Mouse (Mus musculus): ENCODE measurements around the gene Gc.
A peak's percentile ranks its signal among the peaks of the same experiment; 100 is the strongest.

Gene Gc

DNA sequence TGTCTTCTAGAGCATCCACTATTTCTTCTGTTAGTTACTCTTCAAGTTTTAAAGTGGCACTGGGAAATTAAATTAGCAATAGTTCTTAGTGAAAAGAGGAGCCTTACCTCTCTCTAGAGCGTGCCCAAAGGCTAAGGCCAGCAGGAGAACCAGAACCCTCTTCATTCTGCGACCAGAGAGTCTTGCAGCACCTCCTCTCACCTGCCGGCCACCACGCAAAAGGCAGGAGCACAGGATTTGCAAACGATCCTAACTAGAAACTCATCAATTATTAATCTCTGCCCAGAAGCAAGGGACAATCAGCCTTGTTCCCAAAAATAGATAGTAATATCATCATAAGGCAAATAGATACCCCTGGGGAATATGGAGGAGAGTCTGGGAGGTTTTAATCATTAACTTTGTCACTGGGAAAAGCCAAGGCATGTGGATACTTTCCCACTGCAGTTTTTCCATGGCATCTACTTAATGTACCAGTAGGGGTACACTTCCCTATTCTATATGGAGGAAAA, at the start of gene Gc:
Gene Gc, minus strand, starts transcription at position 345 of the 509 bp plus-strand sequence.
- no peak for DNase-seq

DNA sequence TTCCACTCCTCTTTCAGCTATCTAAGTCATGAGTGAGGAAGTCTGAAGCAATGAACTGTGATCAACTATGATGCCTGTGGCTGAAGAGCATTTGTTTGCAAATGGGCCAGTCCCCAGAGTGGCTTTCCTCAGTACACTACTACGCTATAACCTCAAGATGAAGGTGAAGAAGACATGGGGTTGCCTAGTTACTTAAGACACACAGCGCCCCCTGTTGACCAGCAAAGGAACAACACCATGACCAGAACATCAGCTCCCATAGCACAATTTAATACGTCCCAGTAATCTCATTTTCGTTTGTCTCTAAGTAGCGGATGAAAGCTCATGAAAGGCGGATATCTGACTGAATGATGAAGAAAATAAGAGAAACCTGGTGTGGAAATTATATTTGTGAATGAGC, 42.5 kb upstream of the Gc start:
- no peak for DNase-seq

- DNase-seq = no peak
Observed at GRCm38 (mm10) chr5:89492560-89492959, 34.9 kb upstream of the Gc start.

GRCm38 (mm10) chr5:89470483-89470882, 12.8 kb upstream of the Gc start:
- DNase-seq = no peak

GRCm38 (mm10) chr5:89467886-89468285, 10.2 kb upstream of the Gc start:
- DNase-seq = no peak

- DNase-seq = no peak
Observed at GRCm38 (mm10) chr5:89467045-89467444, 9.3 kb upstream of the Gc start.

DNA sequence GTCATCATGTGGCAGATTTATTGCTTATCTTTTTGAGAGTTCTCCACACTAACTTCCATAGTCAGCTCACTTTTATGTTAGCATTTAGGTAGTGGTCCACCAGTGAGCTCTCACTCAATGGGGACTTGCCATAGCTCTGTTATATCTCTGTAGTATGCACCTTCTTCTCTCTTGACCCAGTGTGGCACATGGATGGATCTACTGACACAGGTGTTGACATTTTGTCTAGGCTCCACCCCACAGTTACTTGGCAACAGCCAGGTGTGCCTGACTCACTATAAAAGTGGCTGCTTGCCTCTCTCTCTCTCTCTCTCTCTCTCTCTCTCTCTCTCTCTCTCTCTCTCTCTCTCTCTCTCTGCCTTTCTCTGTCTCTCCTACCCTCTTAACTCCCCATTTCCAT, 8.6 kb upstream of the Gc start:
- no peak for DNase-seq

DNA sequence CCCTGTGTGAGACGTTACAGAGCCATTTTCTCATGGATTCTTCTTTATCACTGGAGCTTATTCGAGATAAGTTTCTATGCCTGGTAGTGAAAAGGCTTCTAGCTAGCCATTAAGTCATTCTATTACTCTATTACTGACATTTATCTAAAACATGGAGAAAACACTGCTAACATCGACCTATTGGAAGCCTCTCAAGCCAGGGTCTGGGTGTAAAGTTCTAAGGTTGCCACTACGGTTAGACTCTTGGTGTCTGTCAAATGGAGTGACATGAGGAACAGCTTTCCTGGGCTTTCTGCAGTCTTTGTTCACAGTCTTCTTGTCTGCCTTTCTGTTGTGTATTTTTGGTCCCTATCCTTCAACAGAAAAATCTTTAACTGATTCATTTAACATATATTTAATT, 4.1 kb upstream of the Gc start:
- DNase-seq = no peak

GRCm38 (mm10) chr5:89459591-89459990, 1.9 kb upstream of the Gc start:
- DNase-seq = no peak

DNA sequence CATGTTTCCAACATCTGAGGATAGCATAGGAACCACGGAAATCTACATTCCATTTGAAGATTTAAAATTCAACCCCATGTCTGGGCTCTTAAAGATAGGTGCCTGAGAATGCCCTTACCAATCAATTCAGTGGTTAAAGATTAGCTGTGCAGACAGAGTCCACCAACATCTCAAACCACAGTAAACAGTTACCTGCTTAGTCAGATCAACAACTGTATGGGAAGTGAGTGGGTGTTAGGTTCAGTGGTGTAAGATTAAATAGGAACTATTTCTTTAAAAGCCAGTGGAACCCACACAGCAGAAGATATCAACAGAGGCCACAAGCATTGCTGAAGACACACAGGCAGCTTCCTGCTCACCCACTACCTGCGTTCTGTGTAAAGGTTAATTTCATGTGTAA, 1.3 kb upstream of the Gc start:
- DNase-seq = no peak

DNA sequence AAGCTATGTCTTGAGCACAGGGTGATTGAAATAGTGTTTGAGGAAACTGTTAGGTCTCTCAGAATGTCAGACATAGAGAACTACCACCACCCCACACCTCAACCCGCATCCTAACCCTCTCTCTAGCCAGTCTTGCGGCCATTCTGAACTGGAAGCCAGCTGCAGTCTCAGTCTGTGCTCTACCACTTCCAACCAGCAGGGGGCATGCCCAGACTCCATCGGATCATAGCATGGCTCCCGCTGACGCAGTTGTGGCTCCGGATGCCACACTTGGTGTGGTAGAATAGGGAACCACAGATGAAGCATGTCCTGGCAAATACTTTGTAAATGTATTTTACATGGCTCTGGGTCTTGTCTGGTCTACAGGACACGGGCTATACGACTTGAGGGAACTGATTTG, 2.2 kb downstream of the Gc start:
- no peak for DNase-seq

DNA sequence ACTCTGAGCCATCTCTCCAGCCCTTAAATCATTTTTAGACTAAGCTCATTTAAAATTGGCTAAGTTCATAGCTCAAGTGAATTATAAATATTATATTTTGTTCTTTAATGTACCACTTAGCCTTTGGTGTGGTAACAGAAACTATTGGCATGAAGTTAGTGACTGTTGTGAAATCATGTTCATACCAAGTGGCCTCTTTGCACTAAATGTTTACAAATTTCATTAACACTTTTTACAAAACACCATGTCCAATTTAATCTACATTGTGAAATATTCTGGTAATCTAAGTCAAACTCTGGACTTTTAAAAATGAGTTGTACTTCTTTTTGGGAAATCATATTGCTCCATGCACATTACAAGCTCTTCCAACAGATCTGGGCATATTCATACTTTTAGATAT, 6.9 kb downstream of the Gc start:
- no peak for DNase-seq

DNA sequence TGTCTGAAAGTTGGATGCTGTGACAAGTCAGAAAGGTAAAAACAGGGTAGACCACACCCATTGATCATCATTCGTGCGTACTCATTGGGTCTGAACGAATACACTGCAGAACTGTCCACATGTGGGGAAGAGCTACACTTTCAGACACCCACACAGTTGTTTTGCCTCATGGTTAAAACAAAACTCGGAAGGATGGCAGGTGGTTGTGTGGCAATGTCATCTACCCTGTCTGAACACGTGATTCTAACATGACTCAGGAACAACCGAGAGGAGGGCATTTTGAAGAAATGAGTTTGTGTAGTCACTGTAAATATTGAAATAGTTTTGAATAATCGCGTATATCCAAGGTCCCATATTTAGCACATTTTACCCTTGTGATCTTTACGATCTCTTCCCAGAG, 8.4 kb downstream of the Gc start:
- DNase-seq = no peak

- no peak for DNase-seq
Observed at GRCm38 (mm10) chr5:89447978-89448377, 9.7 kb downstream of the Gc start.

DNA sequence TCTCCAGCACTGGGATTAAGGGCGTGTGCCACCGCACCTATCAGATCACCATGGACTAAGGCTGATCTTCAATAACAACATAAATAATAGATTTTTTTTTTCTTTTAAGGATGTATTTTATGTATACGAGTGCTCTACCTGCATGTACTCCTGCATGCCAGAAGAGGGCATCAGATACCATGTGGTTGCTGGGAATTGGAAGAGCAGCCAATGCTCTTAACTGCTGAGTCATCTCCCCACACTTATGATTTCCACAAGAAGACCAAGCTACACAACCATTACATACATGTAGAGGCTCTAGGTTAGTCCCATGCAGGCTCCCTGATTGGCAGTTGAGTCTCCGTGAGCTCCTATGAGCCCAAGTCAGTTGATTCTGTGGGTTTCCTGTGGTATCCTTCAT, 13.3 kb downstream of the Gc start:
- DNase-seq = no peak

DNA sequence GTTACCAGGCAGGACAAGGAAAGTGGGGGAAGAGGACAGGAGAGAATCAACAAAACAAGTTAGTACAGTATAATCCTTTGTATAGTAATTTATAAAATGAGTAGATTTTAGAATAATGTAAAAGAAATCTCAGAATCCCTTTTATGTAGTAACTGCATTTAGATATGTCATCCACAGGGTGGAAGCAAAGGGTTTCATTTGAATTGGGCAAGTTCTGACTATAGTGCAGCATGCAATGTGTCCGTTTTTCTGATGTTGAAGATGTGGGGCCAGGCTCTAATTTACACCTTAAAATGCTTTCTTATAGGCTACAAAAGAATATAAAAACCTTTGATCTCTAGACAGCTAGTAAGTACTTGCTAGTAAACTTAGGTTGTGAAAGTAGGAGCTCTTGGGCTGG, 46.2 kb downstream of the Gc start:
- DNase-seq = no peak

GRCm38 (mm10) chr5:89407376-89408082, 50.2 kb downstream of the Gc start:
- DNase-seq = no peak

- DNase-seq = no peak
Observed at GRCm38 (mm10) chr5:89405132-89405531, 52.6 kb downstream of the Gc start.

DNA sequence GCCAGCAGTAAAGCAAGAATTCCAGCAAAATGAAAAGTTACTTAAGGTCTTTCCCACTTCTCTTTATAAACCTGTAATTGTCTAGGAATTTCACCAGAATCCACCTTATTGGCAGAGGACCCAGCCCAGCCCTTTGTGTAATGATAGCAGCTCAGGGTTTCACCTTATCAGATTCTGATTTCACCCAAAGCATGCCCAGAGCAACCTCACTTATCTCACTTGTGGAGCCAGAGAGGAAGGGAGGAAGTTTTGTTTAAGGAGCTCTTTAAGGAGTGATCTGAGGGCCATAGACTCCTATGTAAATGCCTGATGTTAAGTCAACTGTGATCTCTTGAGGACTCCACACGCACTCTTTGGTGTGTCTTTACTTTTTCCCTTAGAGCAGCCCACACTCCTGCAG, 67.3 kb downstream of the Gc start:
- DNase-seq = no peak

DNA sequence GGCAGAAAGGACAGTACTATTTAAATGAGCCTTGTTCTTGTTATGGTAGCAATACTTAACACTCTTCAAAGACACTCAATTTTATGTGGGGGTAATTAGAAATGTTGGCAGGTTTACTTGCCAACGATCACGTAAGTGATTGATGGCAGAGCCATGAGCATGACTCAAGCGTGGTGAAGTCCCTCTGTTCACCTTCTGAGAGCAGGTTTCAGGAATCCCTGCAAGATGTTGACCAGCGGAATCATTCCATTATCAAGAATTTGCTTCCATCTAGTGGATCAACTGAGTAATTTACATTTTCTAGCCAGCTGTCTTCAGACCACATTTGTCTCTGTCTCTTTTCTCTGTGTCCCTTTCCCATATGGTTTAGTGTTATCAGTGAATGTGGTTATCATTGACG, 73.5 kb downstream of the Gc start:
- DNase-seq = peak; percentile 15

- peak; percentile 26 for DNase-seq
Observed at GRCm38 (mm10) chr5:89381340-89381739, 76.4 kb downstream of the Gc start.

DNA sequence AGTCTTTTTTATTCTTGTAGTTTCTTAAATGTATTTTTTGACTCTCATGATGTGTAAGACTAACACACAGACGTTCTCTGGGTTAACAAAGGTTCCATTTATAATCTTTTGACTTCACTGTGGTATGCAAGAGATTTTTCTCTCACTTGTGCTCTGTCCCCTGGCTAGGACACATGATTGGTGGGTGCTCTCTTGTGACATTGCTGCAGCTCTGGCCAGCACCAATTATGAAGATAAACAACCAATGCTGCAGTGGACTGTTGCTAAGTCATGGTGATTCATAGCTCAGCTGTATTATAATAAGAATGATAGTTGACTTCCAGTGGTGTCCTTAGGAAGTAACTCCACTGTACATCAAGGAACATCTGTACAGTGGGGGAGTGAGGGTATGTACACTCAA, 87.6 kb downstream of the Gc start:
- DNase-seq = no peak

GRCm38 (mm10) chr5:89368045-89368743, 89.5 kb downstream of the Gc start:
- no peak for DNase-seq
